Mouse (Mus musculus): Measurements from ENCODE around the gene Btbd17. TPM values are rescaled to one million over a fixed set of nuclear protein-coding genes. Genes with fewer than 3 reads are reported as not detected.

Btbd17 gene
- polyA plus RNA-seq, 1 experiment from 2014 or later = 10.0 TPM

GRCm38 (mm10) chr11:114798624-114799023 lies 2.9 kb upstream of the Btbd17 start, which contains the start of gene Gpr142:
Gene Gpr142 (plus strand): TSS chr11:114798924.
- DNase-seq (ENCODE audit: low spot score) = no peak
- Histone ChIP-seq H3K4me3 (no peak within 1 kb of the TSS), H3K4me1 (peaks cover 48% of the 10 kb centered on the region), H3K27me3 (replicated peaks; ENCODE audit: low read depth, poor library complexity, severe bottlenecking) (peaks cover 26% of the 10 kb centered on the region), H3K27ac (replicated peaks) (no peak within 1 kb of the TSS), H3K9me3 (no peaks in the 10 kb centered on the region), H3K36me3 (replicated peaks) (no peaks in the 10 kb centered on the region)
- WGBS = 93% methylated on average over 3 of the region's 3 CpGs

DNA sequence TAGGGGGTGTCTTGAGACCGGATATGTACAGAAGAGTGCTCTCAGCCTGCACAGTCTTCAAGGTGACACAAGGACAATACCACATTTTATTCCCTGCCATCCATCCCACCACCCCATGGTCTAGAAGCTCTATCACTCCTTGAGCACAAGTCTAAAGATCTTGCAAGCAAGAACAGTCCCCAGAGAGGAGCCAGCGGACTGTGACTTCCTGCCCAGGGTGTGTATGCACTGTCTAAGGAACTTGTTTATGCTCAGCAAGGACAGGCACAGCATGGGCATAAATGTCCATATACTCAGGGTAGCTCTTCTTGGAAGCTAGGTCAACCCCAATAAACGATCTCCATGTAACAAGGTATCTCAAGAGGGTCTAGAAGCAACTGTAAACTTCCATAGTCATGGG lies 2.2 kb upstream of the Btbd17 start:
- no peak for DNase-seq (ENCODE audit: low spot score)
- 90% methylated on average over 3 of the region's 3 CpGs for WGBS
- H3K4me3 ChIP-seq = no peak overlapping the region
- H3K4me1 ChIP-seq = peaks cover 48% of the 10 kb centered on the region
- H3K9me3 ChIP-seq = no peaks in the 10 kb centered on the region
- peaks cover 29% of the 10 kb centered on the region for H3K27me3 ChIP-seq (replicated peaks; ENCODE audit: low read depth, poor library complexity, severe bottlenecking)
- no peak overlapping the region for H3K27ac ChIP-seq (replicated peaks)
- H3K36me3 ChIP-seq (replicated peaks) = no peaks in the 10 kb centered on the region

- 90% methylated on average over 7 of the region's 7 CpGs for WGBS
- H3K9me3 ChIP-seq = no peaks in the 10 kb centered on the region
- peaks cover 47% of the 10 kb centered on the region for H3K4me1 ChIP-seq
- H3K27me3 ChIP-seq (replicated peaks; ENCODE audit: low read depth, poor library complexity, severe bottlenecking) = peaks cover 30% of the 10 kb centered on the region
- H3K4me3 ChIP-seq = no peak overlapping the region
- H3K36me3 ChIP-seq (replicated peaks) = no peaks in the 10 kb centered on the region
- no peak for DNase-seq (ENCODE audit: low spot score)
- no peak overlapping the region for H3K27ac ChIP-seq (replicated peaks)
These were observed 1.4 kb upstream of the Btbd17 start for GRCm38 (mm10) chr11:114797176-114797575.

GRCm38 (mm10) chr11:114795231-114795746 lies 456 bp downstream of the Btbd17 start:
- Histone ChIP-seq H3K4me1 (peaks cover 64% of the 10 kb centered on the region), H3K27me3 (replicated peaks; ENCODE audit: low read depth, poor library complexity, severe bottlenecking) (peaks cover 49% of the 10 kb centered on the region), H3K36me3 (replicated peaks) (no peaks in the 10 kb centered on the region), H3K4me3 (peak overlapping the region; percentile 63), H3K9me3 (no peaks in the 10 kb centered on the region), H3K27ac (replicated peaks) (peak overlapping the region; percentile 80)
- under 1% methylated on average over 7 of the region's 7 CpGs for WGBS
- DNase-seq (ENCODE audit: low spot score) = peak; percentile 80

- H3K4me1 ChIP-seq = peaks cover 68% of the 10 kb centered on the region
- no peaks in the 10 kb centered on the region for H3K36me3 ChIP-seq (replicated peaks)
- H3K9me3 ChIP-seq = no peaks in the 10 kb centered on the region
- DNase-seq (ENCODE audit: low spot score) = no peak
- H3K27me3 ChIP-seq (replicated peaks; ENCODE audit: low read depth, poor library complexity, severe bottlenecking) = peaks cover 55% of the 10 kb centered on the region
- 38% methylated on average over 4 of the region's 4 CpGs for WGBS
- H3K27ac ChIP-seq (replicated peaks) = peak overlapping the region; percentile 80
- peak overlapping the region; percentile 63 for H3K4me3 ChIP-seq
These were observed 1.1 kb downstream of the Btbd17 start for GRCm38 (mm10) chr11:114794691-114795090.

DNA sequence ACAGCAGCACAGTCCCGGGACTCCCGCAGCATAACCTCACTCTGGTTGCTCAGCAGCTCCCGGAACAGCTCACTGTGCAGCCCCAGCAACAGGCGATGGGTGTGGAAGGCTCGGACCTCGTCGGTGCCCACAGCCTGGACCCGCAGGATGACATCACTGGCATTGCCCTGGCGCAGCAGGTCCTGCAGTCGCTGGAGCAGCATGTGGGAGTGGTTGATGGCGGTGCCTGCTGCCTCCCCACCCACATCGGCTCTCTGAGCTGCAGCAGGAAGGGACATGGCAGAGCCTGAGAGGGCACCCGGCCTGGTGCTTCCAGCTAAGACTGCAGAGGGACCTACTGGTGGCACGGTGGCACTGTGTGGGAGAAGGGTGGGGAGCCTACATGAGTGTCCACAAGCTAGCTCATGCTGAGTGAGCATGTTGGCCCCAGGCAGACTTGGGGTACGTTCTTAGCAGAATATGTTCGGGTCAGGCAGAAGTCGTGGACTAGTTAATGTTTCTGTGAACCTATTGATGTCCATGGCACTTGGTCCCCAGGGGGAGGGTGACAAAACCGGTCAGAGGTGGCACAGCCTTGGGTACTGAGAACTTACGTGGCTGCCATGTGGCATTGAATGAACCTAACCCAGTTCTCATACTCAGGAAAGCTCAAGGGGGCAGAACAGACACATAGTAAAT lies 1.7 kb downstream of the Btbd17 start:
- WGBS = 75% methylated on average over 19 of the region's 19 CpGs
- H3K9me3 ChIP-seq = no peaks in the 10 kb centered on the region
- peaks cover 75% of the 10 kb centered on the region for H3K4me1 ChIP-seq
- peak overlapping the region; percentile 63 for H3K4me3 ChIP-seq
- H3K36me3 ChIP-seq (replicated peaks) = no peaks in the 10 kb centered on the region
- H3K27ac ChIP-seq (replicated peaks) = peak overlapping the region; percentile 80
- DNase-seq (ENCODE audit: low spot score) = no peak
- H3K27me3 ChIP-seq (replicated peaks; ENCODE audit: low read depth, poor library complexity, severe bottlenecking) = peaks cover 62% of the 10 kb centered on the region

DNA sequence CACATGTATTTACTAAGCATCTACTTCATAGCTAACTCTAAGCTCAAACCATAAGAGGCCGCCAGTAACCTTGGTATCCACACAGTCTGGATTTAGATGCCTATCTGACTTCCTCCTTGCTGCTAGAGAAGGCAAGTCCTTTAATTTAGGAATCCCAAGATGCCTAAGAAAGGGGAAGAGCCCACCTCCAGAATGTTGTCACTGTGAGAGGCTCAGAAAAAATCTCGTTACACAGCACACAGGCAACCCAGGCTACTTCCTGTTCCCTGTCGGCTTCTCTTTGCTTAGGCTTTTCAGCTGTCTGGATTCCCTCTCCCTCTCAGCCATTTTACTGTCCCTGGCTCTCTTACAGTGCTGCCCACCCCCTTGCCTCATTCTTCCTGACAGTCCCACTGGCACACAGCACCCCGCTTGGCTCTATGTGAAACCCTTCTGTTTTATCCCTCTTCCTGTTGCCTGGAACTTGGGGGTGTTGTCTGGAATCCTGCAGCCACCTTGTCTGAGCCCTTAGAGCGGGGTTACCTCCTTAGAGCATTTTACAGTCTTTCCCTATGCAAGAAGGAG lies 2.7 kb downstream of the Btbd17 start:
- WGBS = 46% methylated on average over 5 of the region's 5 CpGs
- H3K4me3 ChIP-seq = peak overlapping the region; percentile 63
- H3K27ac ChIP-seq (replicated peaks) = peak overlapping the region; percentile 54; the same call in 1 of the 2 replicates
- H3K4me1 ChIP-seq = peaks cover 79% of the 10 kb centered on the region
- H3K27me3 ChIP-seq (replicated peaks; ENCODE audit: low read depth, poor library complexity, severe bottlenecking) = peaks cover 72% of the 10 kb centered on the region
- no peaks in the 10 kb centered on the region for H3K9me3 ChIP-seq
- no peaks in the 10 kb centered on the region for H3K36me3 ChIP-seq (replicated peaks)
- DNase-seq (ENCODE audit: low spot score) = no peak

- Histone ChIP-seq H3K9me3 (no peaks in the 10 kb centered on the region), H3K36me3 (replicated peaks) (no peaks in the 10 kb centered on the region), H3K4me1 (peaks cover 78% of the 10 kb centered on the region), H3K27me3 (replicated peaks; ENCODE audit: low read depth, poor library complexity, severe bottlenecking) (peaks cover 83% of the 10 kb centered on the region), H3K27ac (replicated peaks) (peak overlapping the region; percentile 48; the same call in 1 of the 2 replicates), H3K4me3 (peak overlapping the region; percentile 63)
- DNase-seq (ENCODE audit: low spot score) = peak; percentile 66
- WGBS = 2% methylated on average over 59 of the region's 59 CpGs
These were observed 3.8 kb downstream of the Btbd17 start for GRCm38 (mm10) chr11:114791891-114792411.

- H3K9me3 ChIP-seq = no peaks in the 10 kb centered on the region
- peak overlapping the region; percentile 48; the same call in 1 of the 2 replicates for H3K27ac ChIP-seq (replicated peaks)
- DNase-seq (ENCODE audit: low spot score) = peak; percentile 56
- peaks cover 77% of the 10 kb centered on the region for H3K4me1 ChIP-seq
- H3K4me3 ChIP-seq = peak overlapping the region; percentile 63
- peaks cover 88% of the 10 kb centered on the region for H3K27me3 ChIP-seq (replicated peaks; ENCODE audit: low read depth, poor library complexity, severe bottlenecking)
- 3% methylated on average over 50 of the region's 50 CpGs for WGBS
- H3K36me3 ChIP-seq (replicated peaks) = no peaks in the 10 kb centered on the region
These were observed 4.3 kb downstream of the Btbd17 start for GRCm38 (mm10) chr11:114791351-114791889.

DNA sequence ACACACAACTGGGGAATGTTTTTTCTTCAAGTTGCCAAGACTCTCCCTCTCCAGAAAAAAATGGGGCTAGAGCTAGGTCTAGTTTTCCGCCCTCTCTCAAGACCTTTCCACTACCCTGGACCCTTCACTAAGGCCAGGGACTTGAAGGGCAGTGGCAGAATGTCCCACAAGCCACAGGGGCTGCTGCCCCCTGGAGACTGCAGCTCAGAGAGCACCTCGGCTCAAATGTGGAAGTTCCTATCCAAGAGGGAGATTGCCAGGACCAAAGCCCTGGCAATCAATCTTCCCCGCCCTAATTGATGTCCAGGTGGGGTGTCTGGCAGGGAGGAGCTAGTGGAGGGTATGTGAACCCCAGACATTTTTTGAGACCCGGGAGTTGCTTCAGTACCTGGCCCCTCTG lies 4.9 kb downstream of the Btbd17 start:
- H3K36me3 ChIP-seq (replicated peaks) = no peaks in the 10 kb centered on the region
- 27% methylated on average over 4 of the region's 4 CpGs for WGBS
- no peak overlapping the region for H3K27ac ChIP-seq (replicated peaks)
- DNase-seq (ENCODE audit: low spot score) = no peak
- H3K4me3 ChIP-seq = peak overlapping the region; percentile 63; the same call in 1 of the 2 replicates
- peaks cover 76% of the 10 kb centered on the region for H3K4me1 ChIP-seq
- H3K9me3 ChIP-seq = no peaks in the 10 kb centered on the region
- H3K27me3 ChIP-seq (replicated peaks; ENCODE audit: low read depth, poor library complexity, severe bottlenecking) = peaks cover 94% of the 10 kb centered on the region

DNA sequence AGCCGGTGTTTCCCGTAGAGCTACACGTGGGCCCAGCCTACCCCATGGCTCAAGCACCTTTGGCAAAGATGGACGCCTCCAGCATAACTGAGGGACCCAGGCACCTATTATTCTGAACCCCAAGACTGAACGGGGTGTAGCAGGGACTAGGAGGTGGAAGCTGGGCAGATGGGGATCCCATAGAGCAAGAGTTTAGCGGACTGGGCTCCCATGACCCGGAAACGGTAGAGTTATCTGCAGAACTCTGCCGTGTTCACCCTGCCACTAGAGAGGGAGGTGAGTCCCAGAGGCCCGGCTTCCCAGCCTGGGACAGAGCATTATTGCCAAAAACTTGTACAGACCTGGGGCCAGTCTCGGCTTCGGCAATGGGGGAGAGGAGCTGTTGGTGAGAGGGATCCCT lies 5.6 kb downstream of the Btbd17 start:
- H3K36me3 ChIP-seq (replicated peaks) = no peaks in the 10 kb centered on the region
- peaks cover 100% of the 10 kb centered on the region for H3K27me3 ChIP-seq (replicated peaks; ENCODE audit: low read depth, poor library complexity, severe bottlenecking)
- peaks cover 70% of the 10 kb centered on the region for H3K4me1 ChIP-seq
- no peaks in the 10 kb centered on the region for H3K9me3 ChIP-seq
- no peak for DNase-seq (ENCODE audit: low spot score)
- WGBS = 64% methylated on average over 12 of the region's 12 CpGs
- H3K4me3 ChIP-seq = no peak overlapping the region
- H3K27ac ChIP-seq (replicated peaks) = no peak overlapping the region

- H3K27ac ChIP-seq (replicated peaks) = no peak overlapping the region
- DNase-seq (ENCODE audit: low spot score) = no peak
- H3K36me3 ChIP-seq (replicated peaks) = no peaks in the 10 kb centered on the region
- WGBS = 51% methylated on average over 9 of the region's 9 CpGs
- no peaks in the 10 kb centered on the region for H3K9me3 ChIP-seq
- peaks cover 100% of the 10 kb centered on the region for H3K27me3 ChIP-seq (replicated peaks; ENCODE audit: low read depth, poor library complexity, severe bottlenecking)
- peaks cover 65% of the 10 kb centered on the region for H3K4me1 ChIP-seq
- peak overlapping the region; percentile 44 for H3K4me3 ChIP-seq
These were observed 6.0 kb downstream of the Btbd17 start for GRCm38 (mm10) chr11:114789716-114790115.

All from embryonic facial prominence, embryonic 10.5 days (tissue).